Mouse (Mus musculus): ENCODE measurements around the gene Gpr135.

- no peak for TF ChIP-seq CTCF (IDR thresholded peaks at IDR 0.05; ENCODE audit: borderline replicate concordance, insufficient read depth, low read depth, low read length)
- TF ChIP-seq POLR2A (IDR thresholded peaks at IDR 0.05; ENCODE audit: borderline replicate concordance, insufficient read depth, low read length): no peak
Measured at GRCm38 (mm10) chr12:72102776-72103175, 31.9 kb upstream of the Gpr135 start.

Data from cerebellum, adult 2 months (tissue).